Mouse (Mus musculus) liver, adult 2 months (tissue): ENCODE data around the gene Setd5.

Experiments used
- CTCF ChIP-seq: fragments of 200-500 bp; IDR thresholded peaks from 2 replicates; pipeline ENCODE4 v1.5.1; 2011; ENCODE audit warnings: low read depth, low read length, control low read depth
- POLR2A ChIP-seq: fragments of 200-500 bp; IDR thresholded peaks from 2 replicates; pipeline ENCODE4 v1.6.1; 2011; ENCODE audit warnings: low read length, control low read depth; ENCODE audit not compliant: insufficient read depth; ENCODE audit errors: extremely low read depth

- TF ChIP-seq CTCF (no peak), POLR2A (no peak)
Observed at GRCm38 (mm10) chr6:113154886-113155285, 77.7 kb downstream of the Setd5 start.
